Mouse (Mus musculus) lung, postnatal 0 days (tissue): ENCODE measurements around the gene Pygb.

Experiments used
- CTCF ChIP-seq: IDR thresholded peaks from 2 replicates; pipeline ENCODE4 v1.5.1; 2016; ENCODE audit warnings: antibody characterized with exemption, mild to moderate bottlenecking
- EP300 ChIP-seq: IDR thresholded peaks from 2 replicates; pipeline ENCODE4 v1.6.1; 2016; ENCODE audit warnings: antibody characterized with exemption, mild to moderate bottlenecking, control low read depth

DNA sequence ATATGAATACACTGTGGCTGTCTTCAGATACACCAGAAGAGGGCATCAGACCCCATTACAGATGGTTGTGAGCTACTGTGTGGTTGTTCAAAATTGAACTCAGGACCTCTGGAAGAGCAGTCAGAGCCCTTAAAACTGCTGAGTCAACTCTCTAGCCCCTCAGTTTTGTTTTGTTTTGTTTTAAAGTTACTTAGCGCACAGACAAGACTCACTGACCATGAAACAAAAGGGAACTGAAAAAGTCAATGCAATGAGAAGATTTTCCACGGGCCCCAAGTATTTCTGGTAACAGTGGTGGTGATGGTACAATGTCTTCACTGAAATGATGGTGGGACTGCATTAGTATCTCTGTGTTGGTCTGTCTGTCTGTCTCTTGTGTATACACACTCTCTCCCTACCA lies 74.6 kb downstream of the Pygb start:
- TF ChIP-seq EP300 = no peak
- TF ChIP-seq CTCF = no peak
